Mouse (Mus musculus) embryo, embryonic 10 days (tissue): ENCODE measurements at regions not wholly inside any gene's neighbourhood (a gene's known extent, or its start where the extent isn't known, plus 50 kb on each side); places are given as distances from the start of the nearest gene placed in this dataset.

ENCODE experiments used
- DNase-seq: peaks from one replicate; pipeline ENCODE4 v3.0.0-alpha.2; 2015; ENCODE audit warnings: low spot score

DNA sequence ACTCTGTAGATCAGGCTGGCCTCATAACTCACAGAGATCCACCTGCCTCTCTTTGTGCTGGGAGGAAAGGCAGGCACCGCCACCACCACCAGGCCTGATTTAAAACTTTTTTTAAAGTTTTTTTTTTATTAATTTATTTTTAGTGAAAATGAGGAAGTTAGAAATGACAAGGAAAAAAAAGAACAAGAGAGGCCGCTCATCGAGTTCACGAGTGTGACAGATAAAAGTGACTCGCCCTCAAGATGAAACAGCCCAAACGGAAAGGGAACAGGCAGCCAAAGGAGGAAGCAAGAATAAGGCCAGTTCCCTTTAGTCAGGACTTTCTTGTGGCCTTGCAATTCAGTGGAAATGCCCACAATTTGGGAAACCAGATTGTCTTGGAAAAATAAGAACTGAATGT lies 163.4 kb upstream of the Jmjd1c start:
- no peak for DNase-seq

DNA sequence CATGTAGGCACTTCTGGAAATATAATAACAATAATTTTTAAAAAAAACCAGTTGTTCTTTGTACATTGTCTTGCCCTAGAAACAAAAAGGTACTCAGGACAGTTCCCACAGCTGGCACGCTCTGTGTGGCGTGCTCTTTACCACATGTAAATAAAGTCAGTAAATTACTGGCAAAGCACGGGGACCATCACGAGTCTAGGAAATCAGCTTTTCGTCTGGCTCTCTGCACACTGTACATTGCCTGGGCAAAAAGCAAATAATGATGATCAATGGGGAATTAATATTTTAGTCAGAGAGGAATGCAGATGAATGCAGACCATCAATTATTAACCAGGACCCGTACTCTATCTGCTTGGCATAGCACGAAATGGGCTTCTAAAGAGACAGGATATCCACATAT lies 162.2 kb upstream of the Jmjd1c start:
- no peak for DNase-seq

DNA sequence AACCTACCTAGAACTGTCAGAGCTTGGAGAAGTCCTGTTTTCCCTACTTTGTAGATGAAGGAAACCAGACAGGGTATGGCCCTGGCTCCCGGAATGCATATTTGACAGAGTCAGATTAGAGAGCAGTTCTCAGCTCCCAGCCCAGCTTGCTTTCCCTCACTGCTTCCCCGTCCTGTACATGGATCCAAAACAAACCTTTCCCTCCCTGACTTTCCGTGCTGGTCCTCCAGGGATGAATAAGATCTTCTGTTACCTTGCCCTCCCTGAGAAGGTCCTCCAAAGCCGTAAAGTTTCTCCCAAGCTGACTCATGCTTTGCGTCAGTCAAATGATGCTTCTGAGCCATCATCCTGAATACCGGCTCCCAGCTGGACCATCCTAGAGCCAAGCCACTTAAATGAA lies 160.2 kb upstream of the Jmjd1c start:
- no peak for DNase-seq

DNA sequence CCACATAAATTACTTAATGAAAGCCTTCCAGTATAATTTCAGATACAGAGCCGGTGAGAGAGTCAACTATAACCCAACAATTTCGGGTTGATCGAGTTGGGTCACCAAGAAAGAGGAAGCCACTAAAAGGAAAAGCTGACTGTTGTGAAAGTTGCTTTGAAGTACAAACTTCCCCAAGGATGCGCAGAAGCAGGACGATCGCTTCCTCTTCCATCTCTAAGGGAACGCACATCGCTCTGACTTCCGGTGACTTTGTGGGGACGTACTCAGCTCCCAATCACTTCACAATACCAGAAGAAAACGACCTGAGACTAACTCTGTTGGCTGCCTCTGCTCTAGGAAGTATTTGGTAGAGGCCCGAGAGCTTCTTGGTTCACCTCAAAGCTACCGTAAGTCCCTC lies 158.8 kb upstream of the Jmjd1c start:
- no peak for DNase-seq

DNA sequence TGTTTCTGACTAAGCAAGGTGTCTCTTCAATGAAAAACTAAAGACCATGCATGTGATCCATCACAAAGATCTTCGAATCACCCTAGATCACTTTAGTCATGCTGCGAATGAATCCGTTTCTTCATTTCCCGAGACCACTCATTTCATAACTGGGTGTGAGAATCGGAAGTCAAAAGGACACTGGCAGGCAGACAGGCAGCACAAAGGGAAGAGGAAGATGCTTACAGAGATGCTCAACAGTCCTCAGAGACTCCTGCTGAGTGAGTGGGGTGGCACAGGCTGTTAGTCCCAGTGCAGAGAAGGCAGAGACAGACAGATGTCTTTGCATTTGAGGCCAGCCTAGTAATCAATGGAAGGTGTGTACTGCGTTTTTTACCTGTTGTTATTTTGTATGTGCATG lies 155.6 kb upstream of the Jmjd1c start:
- no peak for DNase-seq

DNA sequence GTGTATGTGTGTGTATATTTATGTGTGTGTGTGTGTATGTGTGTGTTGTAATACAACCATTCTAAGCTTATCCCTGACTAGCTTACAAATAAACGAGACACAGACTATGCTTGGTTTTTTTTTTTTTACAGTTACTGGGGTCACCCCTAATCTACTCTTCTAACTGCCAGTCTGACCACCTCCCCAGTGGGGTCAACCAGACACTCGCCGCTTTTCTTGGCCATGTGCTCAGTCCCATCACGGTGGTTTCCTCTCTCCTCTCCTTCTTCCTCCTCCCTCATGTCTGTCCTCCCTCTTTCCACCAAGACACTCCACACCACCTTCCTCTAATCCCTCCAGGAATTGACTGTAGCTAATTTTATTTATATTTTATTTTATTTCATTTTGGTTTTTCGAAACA lies 155.0 kb upstream of the Jmjd1c start:
- DNase-seq, result no peak

DNA sequence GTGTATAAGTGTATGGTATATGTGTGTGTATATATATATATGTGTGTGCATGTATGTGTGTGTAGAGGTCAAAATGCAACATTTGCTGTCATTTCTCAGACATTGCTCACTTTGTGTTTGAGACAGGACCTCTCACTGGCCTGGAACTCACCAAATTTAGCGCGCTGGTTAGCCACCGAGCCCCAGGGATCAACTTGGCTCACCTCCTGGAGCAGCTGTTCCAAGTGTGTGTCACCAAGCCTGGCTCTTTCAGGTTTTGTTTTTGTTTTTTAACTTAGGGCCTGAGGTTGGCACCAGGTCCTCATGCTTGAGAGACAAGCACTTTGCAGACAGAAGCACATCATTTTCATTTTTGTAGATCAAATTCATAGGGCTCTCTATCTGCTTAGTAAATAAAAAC lies 154.0 kb upstream of the Jmjd1c start:
- DNase-seq, result no peak

DNA sequence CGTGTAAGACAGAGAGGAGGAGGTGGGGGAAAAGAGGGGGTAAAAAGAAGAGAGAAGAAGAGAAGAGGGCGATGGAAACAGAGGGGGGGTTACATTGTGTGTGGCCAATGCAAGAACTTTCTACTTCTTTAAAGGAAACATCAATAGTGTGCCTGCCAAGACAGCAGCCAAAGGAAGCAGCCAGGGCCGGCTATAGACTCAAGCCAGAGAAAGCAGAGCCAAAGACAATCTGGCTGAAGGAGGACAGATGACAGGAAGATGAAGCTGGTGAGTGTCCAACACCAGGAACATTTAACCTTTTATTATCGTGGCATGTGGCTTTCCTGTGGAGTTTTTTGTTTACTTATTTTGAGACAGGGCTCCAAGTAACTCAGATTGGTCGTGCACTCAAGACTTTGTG lies 152.1 kb upstream of the Jmjd1c start:
- DNase-seq, result no peak

DNA sequence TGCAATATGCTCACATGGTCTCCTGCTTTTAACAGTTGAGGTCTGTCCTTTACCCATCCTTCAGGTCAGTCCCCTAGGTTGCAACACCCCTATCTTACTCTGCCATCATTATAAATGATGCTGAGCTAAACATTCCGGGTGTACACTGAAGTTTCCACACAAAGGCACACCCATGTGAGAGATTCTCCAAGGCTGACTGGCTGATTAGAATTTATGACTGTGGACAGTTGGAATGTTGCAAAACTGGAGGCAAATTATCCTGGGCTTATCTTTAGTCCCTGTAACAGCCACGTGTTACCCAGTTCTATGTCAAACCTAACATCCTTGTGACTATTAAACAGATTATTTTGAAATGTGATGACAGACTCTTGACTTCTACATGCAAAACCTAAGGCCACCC lies 149.8 kb upstream of the Jmjd1c start:
- no peak for DNase-seq

DNA sequence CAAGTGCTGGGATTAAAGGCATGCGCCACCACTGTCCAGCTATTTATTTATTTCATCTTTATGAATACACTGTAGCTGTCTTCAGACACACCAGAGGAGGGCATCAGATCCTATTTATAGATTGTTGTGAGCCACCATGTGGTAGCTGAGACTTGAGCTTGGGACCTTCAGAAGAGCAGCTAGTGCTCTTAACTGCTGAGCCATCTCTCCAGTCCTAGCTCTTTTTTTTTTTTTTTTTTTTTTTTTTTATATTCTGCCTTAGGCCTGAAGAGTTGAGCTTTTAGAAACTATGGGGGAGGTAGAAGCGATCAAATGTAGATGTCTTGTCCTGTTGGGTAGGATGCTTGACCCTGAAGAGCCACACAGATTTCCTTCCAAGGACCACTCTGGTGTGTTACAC lies 147.6 kb upstream of the Jmjd1c start:
- no peak for DNase-seq

DNA sequence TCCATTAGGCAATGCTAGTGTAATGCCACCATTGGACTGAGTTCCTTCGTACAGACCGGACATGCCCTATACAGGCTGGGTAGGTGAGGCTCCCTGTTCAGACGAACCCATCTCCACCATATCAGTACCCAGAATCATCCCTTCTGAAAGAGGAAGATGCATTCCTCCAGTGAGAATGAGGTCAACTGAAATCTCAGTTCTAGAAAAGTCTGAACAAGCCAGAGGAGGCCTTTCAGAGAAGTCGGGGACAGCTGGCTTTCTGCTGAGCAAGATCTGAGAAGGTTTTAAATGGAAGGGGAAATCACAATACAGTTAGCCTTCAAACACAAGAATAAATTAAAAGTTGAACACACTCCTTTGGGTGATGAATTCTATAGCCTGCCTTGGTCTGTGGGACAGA lies 145.5 kb upstream of the Jmjd1c start:
- DNase-seq, result no peak

DNA sequence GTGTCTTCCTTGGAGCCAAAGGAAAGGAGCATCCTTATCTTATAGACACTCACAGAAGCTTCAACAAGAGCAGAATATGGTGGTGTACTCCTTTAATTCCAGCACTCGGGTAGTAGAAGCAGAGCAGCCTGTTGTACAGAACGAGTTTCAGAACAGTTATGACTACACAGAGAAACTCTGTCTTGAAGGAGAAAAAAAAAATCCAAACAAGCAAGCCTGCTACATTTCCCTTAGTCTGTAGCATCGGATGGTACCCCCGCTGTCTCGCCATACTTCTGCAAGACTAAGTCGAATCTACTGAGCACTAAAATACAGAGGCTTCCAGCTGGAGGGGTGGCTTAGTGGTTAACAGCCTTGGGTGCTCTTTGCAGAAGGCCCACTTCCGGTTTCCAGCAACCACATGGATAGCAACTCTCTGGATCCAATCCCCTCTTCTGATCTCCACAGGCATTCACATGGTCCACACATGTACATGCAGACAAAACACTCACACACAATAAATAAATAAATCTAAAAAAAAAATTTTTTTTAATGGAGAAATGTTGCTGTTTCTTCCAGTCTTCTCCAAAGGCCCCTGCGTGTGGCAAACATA lies 144.6 kb upstream of the Jmjd1c start:
- no peak for DNase-seq

DNA sequence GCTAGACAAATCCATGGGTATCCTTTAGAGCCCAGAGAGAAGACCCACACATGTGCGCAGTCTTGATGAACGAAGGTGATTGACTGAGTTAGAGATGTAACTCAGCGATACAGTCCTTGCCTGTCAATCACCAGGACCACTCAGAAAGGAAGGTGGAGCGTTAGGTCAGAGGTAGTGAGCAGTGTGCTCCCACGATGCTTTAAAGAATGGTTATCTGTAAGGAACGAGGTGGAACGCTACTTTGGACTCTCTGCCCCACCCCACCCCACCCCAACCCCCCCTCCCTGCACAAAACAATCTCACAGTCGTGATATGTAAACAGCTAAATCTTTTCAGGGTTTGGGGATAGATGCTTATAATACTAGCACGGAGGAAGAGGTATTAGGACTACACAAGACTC lies 144.0 kb upstream of the Jmjd1c start:
- no peak for DNase-seq

DNA sequence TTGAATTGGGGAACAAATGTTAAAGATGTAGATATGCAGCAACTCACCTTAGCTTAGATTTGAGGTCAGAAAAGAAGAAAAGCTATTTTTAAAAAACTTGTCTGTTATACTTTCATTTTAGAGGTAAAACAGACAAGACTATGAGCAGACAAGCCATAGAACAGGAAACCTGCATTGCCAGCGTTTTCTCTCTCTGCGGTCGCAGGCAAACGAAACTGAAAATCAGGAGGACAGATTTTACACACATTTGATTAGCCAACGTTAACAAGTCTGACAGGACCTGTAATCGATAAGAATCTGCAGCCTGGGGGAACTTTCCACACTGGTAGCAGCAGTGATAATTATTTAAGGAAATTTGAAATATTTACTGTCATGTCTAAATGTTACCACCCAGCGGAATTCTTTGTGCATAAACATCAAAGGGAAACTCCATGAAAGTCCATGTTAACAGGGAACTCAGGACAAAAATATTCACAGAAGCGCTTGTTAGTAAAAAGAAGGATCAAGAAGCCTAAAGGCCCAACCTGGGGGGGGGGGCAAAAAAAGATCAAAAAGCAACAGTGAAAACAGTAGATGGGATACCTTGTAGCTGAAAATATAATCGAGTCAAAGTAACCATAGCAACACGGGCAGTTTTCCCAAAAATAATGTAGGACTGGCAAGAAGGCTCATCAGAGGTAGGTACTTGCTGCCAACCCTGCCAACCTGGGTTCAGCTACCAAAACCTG lies 142.5 kb upstream of the Jmjd1c start:
- no peak for DNase-seq

DNA sequence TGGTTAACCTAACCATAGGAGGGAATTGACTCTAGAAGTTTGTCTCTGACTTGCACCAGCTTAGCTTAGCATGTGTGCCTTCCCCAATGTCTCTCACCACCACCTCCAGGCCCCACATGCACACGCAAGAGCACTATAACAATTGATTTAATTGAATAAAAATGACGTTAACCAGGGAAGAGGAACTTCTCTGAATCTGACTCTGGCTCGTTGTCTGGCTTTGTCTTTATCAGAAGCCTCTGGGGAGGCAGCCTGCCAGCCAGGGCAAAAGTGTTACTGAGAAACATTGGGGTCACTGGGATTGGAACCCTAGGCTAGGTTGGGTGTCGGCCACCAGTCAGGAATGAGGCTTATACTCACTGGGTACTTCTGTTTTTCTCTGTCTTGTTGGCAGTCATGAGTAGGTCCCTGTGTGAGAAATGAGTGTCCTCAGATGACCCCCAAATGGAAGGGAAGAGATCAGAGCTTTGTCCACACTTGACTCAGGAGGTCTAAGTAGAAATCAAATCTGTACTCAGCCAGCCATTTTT lies 141.9 kb upstream of the Jmjd1c start:
- no peak for DNase-seq

DNA sequence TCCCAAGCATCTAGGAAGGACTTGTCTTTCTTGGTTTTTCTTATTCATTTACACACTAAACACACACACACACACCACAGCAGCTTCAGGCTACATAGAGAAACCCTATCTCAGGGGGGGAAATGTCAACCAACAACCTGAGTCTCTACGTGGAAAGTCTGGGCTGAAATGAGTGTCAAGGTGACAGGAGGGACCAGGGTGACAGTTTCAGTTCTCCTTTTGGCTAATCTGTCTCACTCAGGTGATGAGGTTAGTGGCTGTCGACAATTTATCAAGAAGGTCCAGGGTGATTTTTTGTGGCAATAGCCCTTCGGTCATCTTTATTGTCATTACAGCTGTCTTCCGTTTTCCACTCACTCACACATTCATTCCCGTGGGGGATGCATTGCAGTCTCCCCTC lies 140.5 kb upstream of the Jmjd1c start:
- no peak for DNase-seq

DNA sequence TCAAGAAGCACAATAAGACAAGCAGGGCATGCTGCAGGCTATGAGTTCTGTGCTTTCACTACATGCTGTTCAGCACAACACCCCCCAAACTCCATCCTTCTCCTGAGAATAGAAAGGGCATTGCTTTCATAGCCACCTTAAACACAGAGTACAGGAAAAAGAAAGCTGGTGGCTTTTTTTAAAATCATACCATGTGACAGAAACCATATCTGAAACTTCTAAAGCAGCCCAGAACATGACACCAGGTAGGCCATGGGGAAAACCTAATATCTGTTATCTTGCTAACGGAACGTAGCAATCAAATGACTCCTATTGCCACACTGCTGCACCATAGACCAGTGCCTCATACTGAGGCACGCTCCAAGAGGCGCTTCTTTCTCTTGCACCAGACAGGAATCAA lies 139.3 kb upstream of the Jmjd1c start:
- DNase-seq, result no peak

DNA sequence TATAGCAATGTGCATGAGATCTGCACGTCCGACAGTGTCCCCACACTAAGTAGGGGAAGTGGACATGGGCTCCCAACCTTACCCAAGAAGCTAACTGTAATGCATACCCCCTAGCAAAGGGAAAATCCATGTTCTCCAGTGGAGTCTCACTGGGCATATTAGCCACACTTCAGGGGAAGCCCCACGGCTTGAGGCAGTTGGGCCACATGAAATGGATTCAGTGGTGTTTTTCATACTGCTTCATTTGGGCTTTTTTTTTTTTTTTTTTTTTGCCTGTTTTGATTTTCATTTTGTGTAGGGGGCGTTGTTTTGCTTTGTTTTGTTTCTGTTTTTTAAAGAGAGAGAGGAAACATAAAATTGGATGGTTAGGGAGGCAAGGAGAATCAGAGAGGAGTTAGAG lies 138.6 kb upstream of the Jmjd1c start:
- no peak for DNase-seq
